Mouse (Mus musculus) cortical plate, adult 2 months (tissue): ENCODE measurements at regions not wholly inside any gene's neighbourhood (a gene's known extent, or its start where the extent isn't known, plus 50 kb on each side); places are given as distances from the start of the nearest gene placed in this dataset.

Experiments used
- CTCF ChIP-seq: fragments of 200-500 bp; IDR thresholded peaks from 2 replicates; pipeline ENCODE4 v1.5.1; 2011; ENCODE audit warnings: mild to moderate bottlenecking, control low read depth, low read length; ENCODE audit not compliant: insufficient read depth; ENCODE audit errors: extremely low read depth
- POLR2A ChIP-seq: fragments of 200-500 bp; IDR thresholded peaks from 2 replicates; pipeline ENCODE4 v1.6.1; 2011; ENCODE audit warnings: mild to moderate bottlenecking, low read length, control low read depth; ENCODE audit not compliant: insufficient read depth; ENCODE audit errors: extremely low read depth

DNA sequence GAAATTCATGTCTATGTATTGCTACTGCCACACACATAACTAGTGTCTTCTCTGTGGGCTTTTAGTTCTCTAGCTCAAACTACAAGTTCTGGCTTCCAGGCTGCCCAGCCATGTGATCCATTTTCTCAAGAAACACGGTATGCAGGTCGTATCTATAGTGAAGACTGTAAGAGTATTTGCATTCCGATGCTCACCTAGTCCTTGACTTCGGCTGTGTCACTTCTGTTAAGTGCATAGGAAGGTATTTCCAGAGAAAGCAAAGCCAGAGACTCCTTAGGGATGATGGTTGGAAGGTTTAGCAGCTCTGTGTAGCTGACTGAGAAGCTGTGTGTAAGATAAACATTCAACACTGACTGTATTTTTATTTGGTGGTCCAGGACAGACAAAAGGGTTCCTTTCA lies 750.0 kb downstream of the Tbl1xr1 start:
- no peak for TF ChIP-seq CTCF
- no peak for TF ChIP-seq POLR2A
